Mouse (Mus musculus): ENCODE data around the gene Rbm39.
"Not testable (repeated sequence)": the region's sequence is repeated elsewhere in the genome, so short reads cannot be mapped to it uniquely, and the experiment has no call there.

The Rbm39 gene

GRCm38 (mm10) chr2:156180824-156181590, 969 bp upstream of the Rbm39 start:
- DNase-seq (ENCODE audit: low spot score): no peak

- no peak for DNase-seq (ENCODE audit: low spot score)
Measured at GRCm38 (mm10) chr2:156179796-156180093, 293 bp downstream of the Rbm39 start.

- DNase-seq (ENCODE audit: low spot score): peak; percentile 82
Measured at GRCm38 (mm10) chr2:156179046-156179795, 817 bp downstream of the Rbm39 start.

- no peak for DNase-seq (ENCODE audit: low spot score)
Measured at GRCm38 (mm10) chr2:156177651-156178050, 2.4 kb downstream of the Rbm39 start.

GRCm38 (mm10) chr2:156177079-156177478, 3.0 kb downstream of the Rbm39 start:
- DNase-seq (ENCODE audit: low spot score): no peak

- DNase-seq (ENCODE audit: low spot score): no peak
Measured at GRCm38 (mm10) chr2:156166557-156166956, 13.5 kb downstream of the Rbm39 start.

- DNase-seq (ENCODE audit: low spot score): no peak
Measured at GRCm38 (mm10) chr2:156165478-156165877, 14.6 kb downstream of the Rbm39 start.

GRCm38 (mm10) chr2:156151538-156151937, 28.5 kb downstream of the Rbm39 start:
- no peak for DNase-seq (ENCODE audit: low spot score)

- no peak for DNase-seq (ENCODE audit: low spot score)
Measured at GRCm38 (mm10) chr2:156147316-156147915, 32.6 kb downstream of the Rbm39 start.

GRCm38 (mm10) chr2:156146272-156146989, 33.6 kb downstream of the Rbm39 start:
- DNase-seq (ENCODE audit: low spot score): peak; percentile 21

GRCm38 (mm10) chr2:156145486-156146130, 34.4 kb downstream of the Rbm39 start:
- DNase-seq (ENCODE audit: low spot score): no peak

GRCm38 (mm10) chr2:156143953-156144724, 35.9 kb downstream of the Rbm39 start, which contains the start of the genes Romo1 and Nfs1:
TSS of gene Romo1 (plus strand) at chr2:156144039.
TSS of gene Nfs1 (minus strand) at chr2:156144186.
- peak; percentile 98 for DNase-seq (ENCODE audit: low spot score)

GRCm38 (mm10) chr2:156143367-156143766, 36.7 kb downstream of the Rbm39 start:
- peak; percentile 28 for DNase-seq (ENCODE audit: low spot score)

GRCm38 (mm10) chr2:156142820-156143219, 37.2 kb downstream of the Rbm39 start:
- no peak for DNase-seq (ENCODE audit: low spot score)

- no peak for DNase-seq (ENCODE audit: low spot score)
Measured at GRCm38 (mm10) chr2:156135695-156136094, 44.3 kb downstream of the Rbm39 start.

- no peak for DNase-seq (ENCODE audit: low spot score)
Measured at GRCm38 (mm10) chr2:156134161-156134560, 45.9 kb downstream of the Rbm39 start.

GRCm38 (mm10) chr2:156126992-156127391, 53.0 kb downstream of the Rbm39 start, which contains the start of gene Gm28036:
TSS of gene Gm28036 (minus strand) at chr2:156127092.
- DNase-seq (ENCODE audit: low spot score): no peak

GRCm38 (mm10) chr2:156123731-156124130, 56.3 kb downstream of the Rbm39 start:
- no peak for DNase-seq (ENCODE audit: low spot score)

GRCm38 (mm10) chr2:156119566-156119965, 60.5 kb downstream of the Rbm39 start:
- DNase-seq (ENCODE audit: low spot score): no peak

GRCm38 (mm10) chr2:156112080-156112423, 68.0 kb downstream of the Rbm39 start:
- DNase-seq (ENCODE audit: low spot score): not testable (repeated sequence)
